Mouse (Mus musculus) MN1 (cell line): ENCODE measurements at regions not wholly inside any gene's neighbourhood (a gene's known extent, or its start where the extent isn't known, plus 50 kb on each side); places are given as distances from the start of the nearest gene placed in this dataset.

Experiments used
- DNase-seq: peaks from one replicate; pipeline ENCODE4 v3.0.0-alpha.2; 2016; ENCODE audit warnings: low spot score

DNA sequence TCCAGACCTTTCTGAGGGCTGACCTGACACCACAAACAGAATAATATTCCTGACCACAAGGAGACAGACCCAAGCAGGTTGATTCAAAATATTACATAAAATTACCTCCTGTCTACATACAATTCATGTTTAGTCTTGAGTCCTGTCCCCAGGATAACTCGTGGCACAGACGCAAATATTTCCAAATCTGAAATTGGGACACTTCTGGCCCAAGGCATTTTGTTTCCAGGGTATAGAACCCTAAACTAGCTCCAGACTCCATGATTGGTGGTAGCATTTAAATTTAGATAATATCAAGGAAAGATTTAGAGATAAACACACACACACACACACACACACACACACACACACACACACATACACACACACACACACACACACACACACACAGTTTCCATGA is 498.7 kb downstream of the Med13l start:
- DNase-seq: no peak

DNA sequence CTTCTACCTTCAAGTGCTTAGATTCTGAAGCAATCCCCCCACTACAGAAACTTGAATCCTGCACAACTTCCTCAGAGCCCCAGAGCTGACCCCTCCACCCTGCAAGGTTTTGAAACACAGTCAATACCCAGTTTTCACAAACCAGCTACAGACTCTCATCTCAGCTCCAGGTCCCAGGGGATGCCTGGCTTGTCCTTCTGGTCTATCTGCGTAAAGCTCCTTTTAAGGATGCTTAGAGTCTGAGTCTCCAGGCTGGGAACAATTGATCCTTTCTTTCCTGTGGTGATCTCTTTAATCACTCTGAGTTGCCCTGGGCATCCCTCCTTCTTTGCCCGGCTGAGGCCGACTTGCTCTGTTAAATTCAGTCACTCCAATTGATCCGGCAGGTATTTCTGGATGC is 500.4 kb downstream of the Med13l start:
- DNase-seq: no peak

DNA sequence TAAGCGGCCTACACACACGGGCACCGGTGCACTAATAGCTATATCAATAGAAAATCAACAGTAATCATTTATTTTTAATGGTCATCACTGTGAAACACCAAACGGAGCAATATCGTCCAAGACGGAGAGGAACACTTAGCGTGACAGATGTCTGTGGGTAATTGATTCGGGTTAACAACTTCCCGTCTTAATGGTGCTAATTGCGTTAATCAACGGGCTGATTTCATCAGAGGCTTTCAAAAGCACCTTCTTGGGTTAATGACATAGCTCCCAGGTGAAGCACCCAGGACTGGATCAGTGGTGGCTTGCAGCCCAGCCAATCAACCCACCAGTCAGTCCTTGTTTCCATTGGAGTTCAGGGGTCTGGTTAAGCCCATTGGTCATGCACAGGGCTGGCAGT is 502.0 kb downstream of the Med13l start:
- no peak for DNase-seq

DNA sequence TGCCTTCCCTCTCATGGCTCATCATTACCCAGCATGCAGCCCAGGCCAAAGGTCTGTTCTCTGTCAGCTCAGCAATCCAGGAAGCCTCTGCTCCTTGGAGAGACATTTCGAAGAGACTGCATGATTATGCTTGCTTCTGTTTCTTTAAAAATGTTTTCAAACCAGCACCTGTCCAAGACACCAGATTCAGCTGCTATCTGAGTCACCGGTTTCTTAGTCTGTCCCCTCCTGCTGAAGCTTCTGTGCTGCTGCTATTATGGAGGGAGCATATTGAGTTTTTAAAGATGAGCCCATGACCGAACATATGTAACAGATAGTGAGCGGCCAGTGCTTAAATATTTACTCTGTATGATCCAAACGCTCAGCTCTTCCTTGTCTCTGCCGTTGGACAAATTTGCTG is 506.2 kb downstream of the Med13l start:
- DNase-seq: no peak

DNA sequence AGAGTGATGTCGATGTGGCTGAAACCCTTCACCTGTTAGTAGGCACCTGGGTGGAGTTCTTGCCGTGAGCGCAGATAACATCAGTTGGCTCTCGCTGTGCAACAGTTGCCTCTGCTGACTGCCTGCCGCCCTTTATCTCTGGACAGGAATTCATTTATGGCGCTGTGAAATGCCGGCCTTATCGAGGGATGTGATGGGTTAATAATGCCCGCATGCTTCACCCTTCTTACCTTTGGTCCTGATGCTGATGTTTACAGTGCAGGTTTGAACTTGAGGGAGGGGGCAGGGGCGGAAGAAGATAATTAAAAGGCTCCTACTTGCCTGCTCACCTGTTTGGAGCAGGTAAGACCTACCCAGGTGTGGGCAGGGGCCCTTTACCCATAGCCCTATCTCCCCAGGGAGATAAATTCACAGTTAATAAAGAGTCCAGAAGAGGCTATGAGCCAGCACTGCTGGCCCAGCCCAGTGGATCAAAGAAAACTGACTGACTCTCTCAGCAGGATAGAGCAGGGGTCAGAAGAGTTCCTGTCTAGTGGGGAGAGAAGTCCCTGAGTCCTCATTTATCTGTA is 509.4 kb downstream of the Med13l start:
- DNase-seq: no peak

DNA sequence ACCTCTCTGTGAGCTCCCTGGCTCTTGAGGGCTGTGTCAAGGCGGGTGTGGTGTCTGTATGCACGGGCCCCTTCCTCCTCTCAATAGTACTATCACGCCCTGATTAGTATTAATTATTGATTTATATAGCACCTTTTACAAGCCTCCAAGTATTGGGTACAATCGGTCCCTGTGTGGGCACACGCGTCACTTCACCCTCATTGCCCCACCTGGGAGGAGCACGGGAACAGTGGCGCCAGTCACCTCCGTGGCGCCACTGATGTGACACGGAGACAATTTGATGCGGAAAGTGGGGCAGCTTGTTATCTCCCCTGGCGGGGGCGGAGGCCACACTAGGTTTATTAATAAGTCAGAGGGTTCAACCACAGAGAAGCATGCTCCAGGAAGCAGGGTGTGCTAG is 512.2 kb downstream of the Med13l start:
- DNase-seq: no peak

DNA sequence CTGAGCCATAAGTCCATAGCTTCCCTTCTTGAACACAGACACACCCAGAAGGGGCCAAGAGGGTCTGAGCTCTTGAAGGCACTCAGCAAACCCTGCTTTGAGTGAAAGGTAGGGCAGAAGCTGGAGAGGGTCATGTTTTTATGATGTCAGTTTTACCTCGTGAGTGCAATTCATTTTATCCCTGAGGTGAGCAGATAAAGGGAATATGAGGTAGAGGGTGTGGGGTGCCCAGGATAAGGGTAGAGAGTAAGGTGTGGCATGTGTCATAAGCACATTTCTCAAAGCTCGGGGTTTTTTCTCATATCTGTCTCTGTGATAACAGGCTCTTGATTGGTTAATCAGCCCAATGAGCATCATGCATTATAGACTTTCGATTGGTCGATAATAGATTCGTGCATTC is 520.3 kb downstream of the Med13l start:
- DNase-seq: no peak

DNA sequence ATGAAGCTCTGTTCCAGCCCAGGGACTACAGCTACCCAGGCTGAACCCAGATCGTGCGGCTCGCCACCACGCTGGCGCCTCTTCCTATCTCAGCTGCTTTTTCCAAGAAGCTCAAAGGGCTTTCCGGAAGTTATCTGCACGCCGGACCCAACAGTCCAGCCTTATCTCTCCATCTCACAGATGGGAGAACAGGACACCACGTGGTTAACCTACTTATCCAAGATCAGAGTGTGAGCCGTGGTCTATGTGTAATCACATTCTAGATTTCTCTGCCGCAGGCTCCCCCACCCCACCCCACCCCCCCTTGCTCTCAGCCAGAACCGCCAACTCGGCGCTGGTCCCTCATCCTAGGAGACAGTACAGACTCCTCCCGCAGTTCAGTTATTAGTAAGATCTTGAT is 522.4 kb downstream of the Med13l start:
- DNase-seq: peak; percentile 73

DNA sequence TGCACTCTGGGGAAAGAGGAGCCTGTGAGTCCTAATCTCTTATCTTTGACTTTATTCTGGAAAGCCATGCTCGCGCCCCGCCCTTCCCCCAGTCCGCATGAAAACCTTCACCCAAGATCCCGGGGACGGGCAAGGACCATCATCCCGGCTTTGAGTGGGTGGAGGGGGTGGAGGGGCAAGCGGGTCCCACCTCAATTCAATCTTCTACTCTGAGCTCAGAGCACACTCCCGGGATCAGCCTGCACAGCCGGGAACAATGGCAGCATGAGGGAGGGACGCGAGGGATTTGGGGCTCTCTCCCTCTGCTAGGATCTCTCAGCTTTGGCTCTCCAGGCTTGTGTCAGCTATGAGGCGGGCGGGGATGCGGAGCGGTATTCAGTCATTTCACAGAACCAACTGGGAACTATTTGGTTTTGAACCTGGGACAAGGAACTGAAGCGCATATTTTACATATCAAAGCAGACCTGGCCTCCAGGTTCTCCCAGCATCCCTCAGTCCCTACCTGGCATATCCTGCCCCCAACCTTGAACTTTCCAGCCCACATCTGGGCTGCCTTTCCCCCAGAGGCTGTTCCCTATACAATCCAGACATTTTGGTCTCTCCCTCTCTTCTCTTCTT is 537.2 kb downstream of the Med13l start:
- DNase-seq: no peak

DNA sequence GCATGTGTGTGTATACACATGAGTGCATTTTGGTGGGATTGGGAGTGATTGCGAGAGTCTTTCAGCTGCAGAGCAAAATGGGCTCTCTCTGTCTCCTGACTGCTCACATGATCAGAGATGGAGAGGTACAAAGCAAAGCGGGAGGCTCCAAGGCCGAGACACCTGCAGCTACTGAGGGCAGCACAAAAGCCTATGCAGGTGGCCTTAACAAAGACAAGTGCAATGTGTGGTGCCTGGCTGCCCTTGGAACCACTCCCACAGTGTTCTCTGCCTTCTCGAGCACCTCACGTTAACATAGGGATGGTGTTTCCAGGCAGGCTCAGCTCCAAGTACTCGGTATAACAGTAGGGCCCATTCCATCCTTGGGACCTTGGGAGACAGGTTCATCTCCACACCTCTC is 539.3 kb downstream of the Med13l start:
- no peak for DNase-seq

DNA sequence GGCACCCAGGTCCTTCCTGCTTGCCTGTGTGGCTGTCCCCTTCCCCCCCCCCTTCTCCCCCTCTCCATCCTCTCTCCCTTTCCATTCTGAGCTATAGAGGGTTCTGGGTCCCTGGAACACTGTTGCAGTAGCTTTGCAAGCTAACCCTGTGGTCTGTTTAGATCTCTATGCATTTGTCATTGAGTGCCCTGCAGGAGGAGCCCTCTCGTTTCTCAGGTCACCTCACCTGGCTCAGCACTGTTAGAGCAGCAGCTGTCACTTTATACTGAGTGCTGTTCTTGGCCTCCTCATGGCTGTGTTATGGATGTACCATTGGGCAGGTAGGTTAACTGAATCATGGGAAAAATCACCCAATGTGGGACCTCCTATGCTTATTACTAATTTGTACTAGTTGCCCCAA is 543.0 kb downstream of the Med13l start:
- DNase-seq: no peak

DNA sequence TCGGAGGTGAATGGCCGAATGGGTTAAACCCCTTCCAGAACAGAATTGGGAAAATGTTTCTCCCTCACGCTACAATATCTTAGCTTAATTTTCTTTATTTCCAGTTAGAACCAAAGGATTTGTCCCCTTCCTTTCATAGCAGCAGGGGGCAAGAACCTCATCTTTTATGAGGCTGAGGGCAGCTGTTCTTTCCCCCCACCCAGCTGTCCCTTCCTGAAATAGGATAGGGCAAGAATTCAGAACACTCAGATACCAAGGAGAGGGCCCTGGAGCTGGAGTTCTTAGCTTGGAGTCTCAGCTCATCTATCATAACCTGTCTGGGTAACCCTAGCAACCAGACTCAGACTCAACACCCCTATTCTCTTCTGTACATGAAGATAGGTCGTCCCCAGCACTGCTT is 547.4 kb downstream of the Med13l start:
- DNase-seq: no peak

DNA sequence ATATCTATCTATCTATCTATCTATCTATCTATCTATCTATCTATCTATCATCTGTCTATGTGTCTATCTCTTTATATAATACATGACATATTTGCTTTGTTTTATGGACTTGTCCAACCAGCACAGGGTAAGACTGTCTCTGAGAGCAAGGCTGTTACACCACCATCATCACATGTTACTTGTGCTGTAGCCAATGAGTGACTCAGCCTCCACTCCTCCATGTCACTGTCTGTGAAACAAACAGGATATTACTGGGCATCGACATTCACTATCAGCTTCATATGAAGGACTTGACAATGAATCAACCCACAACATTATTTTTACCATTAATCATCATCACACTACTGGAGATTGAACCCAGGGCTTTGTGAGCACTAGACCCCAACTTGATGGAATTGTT is 549.0 kb downstream of the Med13l start:
- no peak for DNase-seq

DNA sequence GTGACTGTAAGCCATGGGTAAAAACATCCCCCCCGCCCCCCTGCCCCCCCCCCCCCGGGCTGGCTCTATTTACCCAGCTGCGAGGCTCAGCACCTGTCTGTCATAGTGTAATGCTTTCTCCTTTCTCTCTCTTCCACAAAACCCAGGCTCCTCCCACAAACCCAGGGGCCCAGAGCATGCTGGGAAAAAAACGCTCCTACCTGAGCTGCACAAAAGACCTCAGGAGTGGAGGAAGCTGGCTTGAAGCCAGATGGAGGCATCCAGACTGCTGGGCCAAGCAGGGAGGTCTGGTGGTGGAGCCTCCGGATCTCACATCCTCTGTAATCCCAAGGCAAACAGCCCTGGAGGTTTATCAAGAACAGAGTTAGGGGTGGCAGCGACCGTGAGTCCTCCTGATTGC is 553.6 kb downstream of the Med13l start:
- no peak for DNase-seq

DNA sequence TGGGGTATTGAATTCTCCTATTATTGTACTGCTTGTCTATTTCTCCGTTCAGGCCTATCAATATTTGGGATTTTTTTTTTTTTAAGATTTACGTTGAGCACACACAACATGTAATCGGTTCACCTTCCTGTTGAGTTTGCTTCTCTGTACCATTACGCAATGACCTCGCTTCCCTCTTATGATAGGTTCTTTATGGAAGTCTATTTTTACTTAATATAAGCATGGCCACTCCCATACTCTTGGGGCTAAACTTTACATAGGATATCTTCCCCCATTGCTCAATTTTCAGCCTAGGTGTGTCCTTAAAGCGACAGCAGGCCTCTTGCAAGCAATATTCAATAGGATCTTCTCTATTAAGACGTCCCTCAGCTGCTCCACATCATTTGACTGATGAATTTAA is 544.7 kb upstream of the Tbx3 start:
- no peak for DNase-seq

DNA sequence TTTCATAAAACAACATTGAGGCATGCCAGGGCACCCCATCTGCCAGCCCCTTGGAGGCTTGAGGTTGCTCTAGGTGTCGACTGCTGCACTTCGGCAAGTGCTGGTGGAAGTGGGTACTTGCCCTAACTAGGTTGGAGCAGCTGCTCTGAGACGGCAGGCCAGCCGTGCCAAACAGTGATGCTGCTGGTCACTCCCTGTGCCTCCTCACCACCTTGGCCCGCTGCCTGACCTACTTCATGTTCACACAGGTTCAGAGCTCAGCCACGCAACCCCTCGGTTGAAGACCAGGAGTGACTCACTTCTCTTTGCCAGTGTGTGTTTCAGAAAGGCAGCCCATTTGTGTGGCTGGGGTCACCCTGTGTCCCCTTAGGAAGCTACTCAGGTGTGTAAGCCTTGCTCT is 540.3 kb upstream of the Tbx3 start:
- no peak for DNase-seq

DNA sequence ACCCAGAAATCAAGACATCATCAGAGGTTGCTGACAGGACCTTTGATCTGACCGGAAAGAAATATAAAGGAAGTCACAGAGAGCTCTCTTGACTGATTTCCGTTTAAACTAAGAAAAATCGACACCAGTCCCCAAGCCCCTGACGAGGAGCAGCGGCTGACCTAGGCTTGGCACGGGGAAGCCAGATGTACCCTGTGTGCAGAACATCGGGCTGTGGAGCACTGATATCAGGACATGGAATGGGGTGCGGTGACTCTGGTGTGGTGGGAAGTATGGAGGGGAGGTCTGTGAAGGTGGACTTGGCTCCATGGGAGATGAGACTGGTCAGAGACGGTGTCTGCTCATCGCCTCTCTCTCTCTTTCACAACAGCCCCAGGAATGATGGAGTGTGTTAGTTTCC is 539.0 kb upstream of the Tbx3 start:
- DNase-seq: no peak

DNA sequence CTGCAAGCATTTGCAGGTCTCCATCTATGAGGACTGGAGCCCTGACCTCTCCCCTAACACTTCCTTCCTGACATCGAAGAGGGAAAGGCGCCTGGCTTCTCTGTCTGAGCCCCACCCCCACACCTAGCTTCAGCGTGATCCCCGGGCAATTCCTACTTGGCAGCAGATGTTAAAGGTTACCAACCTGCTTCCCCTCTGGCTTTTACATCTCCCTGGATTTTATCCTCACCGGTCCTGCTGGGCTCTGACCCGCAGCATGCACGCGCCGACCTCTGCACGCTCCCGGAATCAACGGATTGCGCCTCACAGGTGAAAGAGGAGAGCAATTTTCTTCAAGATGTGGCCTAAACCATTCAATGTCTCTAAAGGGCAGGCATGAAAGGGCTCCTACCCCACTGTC is 537.1 kb upstream of the Tbx3 start:
- no peak for DNase-seq

DNA sequence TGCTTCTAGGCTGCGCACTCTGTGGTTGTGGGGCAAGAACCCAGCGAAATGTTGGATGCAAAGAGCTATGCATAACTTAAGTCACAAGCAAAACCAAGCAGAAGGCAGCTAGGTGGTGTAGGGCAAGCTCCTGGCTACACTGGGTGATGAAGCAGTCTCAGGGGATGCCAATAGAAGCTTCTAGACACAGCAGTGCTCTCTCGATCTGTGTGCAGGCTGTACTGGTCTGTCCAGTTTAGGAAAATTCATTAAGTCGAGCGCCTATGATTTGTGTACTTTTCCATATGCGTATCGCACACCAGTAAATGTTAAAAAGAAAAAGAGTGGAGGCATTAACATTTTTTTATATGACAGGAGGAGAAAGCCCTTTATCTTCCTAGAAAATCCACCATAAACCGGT is 533.6 kb upstream of the Tbx3 start:
- no peak for DNase-seq

DNA sequence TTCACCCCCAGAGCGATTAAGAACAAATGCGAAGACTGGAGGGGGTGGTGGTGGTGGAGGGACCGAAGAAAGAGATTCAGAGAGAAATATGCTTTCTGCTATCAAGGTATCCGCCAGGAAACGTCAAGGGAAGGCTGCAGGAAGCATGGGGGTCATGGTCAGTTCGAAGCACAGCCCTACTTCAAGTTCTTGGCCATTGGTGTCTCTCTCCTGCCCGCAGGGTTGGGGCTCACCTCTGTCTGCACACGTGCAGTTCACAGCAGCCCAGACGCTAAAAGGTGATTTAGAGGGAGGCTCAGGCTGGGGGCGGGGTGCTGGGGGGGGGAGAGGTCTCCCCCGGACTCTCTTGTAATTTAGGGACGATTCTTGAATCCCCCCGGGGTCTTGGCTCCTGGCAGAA is 533.1 kb upstream of the Tbx3 start:
- DNase-seq: no peak

DNA sequence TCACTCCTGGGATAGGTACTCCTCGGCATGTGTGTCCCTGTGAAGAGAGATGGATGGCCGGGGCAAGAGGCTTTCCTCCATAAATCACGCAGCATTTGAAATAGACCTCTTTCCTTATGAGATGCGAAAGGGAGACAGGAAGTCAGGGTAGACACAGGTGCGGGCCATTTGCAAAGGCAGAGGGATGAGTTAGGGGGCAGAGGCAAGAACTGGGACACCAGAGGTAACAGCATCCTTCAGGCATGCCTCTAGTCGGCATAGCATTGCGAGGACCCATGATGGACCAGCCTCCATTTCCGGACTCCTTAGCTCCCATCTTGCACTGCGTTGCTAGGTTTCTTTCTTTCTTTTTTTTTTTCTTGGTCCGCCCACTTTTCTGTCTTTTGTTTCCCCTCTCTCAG is 532.6 kb upstream of the Tbx3 start:
- no peak for DNase-seq

DNA sequence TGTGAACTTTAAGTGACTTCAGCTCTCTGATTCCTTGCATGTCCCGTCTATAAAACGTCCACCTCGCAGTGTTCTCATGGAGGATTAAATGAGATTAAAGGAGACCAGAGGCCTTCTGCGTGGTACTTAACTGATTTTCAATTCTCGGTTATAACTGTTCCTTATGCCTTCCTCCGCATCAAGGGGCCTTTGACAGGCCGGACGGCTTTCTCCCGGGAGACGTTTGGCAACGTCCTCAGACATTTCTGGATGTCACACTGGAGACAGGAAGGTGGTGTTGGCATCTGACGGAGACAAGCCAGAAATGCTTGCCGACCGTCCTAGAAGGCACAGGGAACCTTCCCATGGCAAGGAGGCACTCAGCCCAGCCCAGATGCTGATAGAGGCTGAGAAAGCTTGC is 532.2 kb upstream of the Tbx3 start:
- no peak for DNase-seq

DNA sequence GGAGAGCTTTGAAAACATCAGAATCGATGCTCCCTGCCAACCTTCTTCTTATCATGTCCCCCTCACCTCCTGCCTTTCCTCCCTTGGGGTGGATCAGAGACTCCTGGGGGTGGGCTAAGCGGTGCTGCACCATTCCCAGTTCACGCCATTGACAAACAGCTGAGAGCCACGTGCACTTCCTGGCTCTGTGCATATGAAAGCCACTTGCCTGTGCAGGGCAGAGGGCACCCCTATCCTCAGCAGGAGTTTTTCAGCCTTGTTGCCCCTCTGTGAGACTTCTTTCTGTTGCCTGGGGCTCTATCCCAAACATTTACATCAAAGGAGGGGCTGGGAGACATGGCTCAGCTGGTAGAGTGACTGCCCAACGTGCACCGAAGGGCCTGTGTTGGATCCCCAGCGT is 531.1 kb upstream of the Tbx3 start:
- DNase-seq: no peak

DNA sequence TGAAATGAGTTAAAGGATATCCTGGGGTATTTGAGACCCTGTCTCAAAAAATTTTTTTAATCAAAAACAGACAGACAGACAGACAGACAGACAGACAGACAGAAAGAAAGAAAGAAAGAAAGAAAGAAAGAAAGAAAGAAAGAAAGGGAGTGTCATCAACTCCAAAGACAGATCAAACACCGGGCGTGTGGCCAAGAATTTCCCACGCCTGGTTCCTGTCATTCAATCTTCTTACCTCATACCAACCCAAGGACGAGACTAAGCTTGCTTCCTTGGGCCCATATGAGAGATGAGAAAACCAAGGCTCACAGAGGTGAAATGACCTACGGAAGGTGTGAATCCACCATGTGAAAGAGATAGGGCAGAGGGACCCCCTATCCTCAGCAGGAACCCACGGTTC is 530.7 kb upstream of the Tbx3 start:
- no peak for DNase-seq

DNA sequence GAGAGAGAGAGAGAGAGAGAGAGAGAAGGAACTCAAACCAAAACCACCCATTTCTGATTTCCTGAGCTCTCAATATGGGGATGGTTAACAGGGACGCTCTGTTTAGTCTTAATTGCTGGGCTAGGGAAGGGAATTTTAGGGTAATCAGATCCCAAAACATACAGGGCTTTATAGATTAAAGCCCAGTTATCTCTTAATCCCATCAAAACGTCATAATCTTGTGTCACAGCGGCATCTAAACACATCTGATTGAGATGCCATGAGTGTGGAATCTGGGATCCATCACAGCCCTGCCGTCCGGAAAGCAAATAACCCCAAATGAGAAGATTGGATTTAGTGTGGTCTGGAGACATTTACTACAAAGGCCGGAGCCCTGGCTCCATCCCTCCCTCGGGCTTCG is 527.1 kb upstream of the Tbx3 start:
- peak; percentile 19 for DNase-seq
